Mouse (Mus musculus) activated CD4-positive, CD25-positive, alpha-beta regulatory T cell, adult 9 weeks (primary cell): ENCODE results near the gene Pip. TPM values are rescaled to one million over a fixed set of nuclear protein-coding genes. Genes with fewer than 3 reads are reported as not detected.

Experiments
- polyA plus RNA-seq: library from polyadenylated mRNA; unstranded; fragments of 100-300 nt; shearing (Covaris generic); gene quantifications from one replicate; pipeline ENCODE4 v1.2.1, GENCODE M21; 2017

Pip gene
- polyA plus RNA-seq, result not detected

GRCm38 (mm10) chr6:41847235-41847634 lies at the start of gene Pip:
Gene Pip, plus strand, starts transcription at chr6:41847535.

DNA sequence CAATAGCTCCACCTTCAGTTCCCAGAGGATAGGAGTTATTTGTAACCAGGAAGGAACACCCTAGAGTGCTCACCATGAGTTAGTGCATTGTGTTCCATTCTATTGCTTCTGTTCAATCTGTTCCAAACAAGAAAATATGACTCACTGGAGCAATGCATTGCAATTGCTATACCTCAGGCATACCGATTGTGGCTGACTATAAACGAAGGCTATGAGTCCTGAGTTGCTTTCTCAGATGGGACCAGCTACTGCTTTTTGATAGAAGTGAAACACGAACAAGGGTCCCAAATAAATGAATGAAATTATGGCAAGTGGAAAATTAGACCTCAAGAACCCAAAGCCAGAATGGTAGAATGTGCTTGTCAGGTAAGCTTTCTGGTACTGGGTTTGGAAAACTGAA lies 5.4 kb downstream of the Pip start, which contains the start of gene Sval2:
TSS of gene Sval2 (plus strand) at position 301 of the 400 bp plus-strand sequence.

Other genes with a start within 250 kb of the Pip start
- gene Ephb6, start 242.1 kb upstream of the Pip start, polyA plus RNA-seq, result 49.1 TPM
- 0.50 TPM for gene Trpv6, start 211.1 kb upstream of the Pip start, polyA plus RNA-seq
- gene Trpv5, start 166.8 kb upstream of the Pip start, polyA plus RNA-seq, result not detected
- gene Llcfc1, start 163.1 kb upstream of the Pip start, polyA plus RNA-seq, result not detected
- 0.67 TPM for gene Kel, start 143.2 kb upstream of the Pip start, polyA plus RNA-seq
- gene Olfr459, start 72.4 kb upstream of the Pip start, polyA plus RNA-seq, result 0.07 TPM
- not detected for gene Sval2, start 5.5 kb downstream of the Pip start, polyA plus RNA-seq
- not detected for gene Sval1, start 104.1 kb downstream of the Pip start, polyA plus RNA-seq
- not detected for gene Sval3, start 120.6 kb downstream of the Pip start, polyA plus RNA-seq
- gene Sva, start 190.9 kb downstream of the Pip start, polyA plus RNA-seq, result not detected